Mouse (Mus musculus): Measurements from ENCODE around the gene Itgb4. TPM values are rescaled to one million over a fixed set of nuclear protein-coding genes. Genes with fewer than 3 reads are reported as not detected.

Itgb4 gene
- polyA plus RNA-seq, 1 experiment from 2014 or later = 12.7 TPM

DNA sequence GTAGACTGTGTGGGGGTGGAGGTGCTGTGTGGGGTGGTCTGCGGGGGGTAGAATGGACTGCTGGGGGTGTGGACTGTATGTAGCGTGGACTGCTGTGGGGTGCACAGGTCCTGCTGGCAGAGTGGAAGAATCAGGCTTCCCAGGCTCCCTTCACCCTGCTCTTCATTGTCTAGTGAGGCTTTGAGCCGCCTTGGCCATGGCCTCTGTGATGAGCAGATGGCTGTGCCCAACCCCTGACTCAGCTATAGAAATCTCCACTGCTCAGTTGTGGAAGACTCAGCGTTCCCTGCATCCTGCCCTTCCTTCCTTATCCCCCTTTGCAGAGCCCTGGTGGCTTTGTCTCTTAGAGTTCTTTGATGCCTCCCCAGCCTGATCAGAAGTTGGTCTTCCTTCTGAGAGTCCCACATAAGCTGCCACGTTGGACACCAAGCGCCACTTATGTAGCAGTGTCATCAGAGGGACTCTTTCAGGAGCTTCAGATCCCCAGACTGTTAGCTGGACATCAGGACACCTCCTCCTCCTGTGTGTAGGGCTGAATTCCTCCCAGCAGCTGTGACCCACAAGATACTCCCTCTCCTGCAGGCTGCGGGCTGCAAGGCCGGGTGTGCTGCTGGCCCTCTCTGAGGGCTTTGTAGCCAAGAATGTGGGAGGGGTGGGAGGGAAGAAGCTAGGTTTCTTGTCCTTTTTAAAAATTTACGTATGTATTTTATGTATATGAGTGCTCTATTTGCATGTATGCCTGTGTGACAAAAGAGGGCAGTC lies 11.7 kb upstream of the Itgb4 start:
- ATAC-seq (ENCODE audit: low FRiP score, low TSS enrichment) = no peak
- H3K4me3 ChIP-seq (ENCODE audit: low read depth, low read length) = no peak overlapping the region
- no peak overlapping the region for H3K27ac ChIP-seq (replicated peaks)
- no peak for DNase-seq (ENCODE audit: low spot score)
- TF ChIP-seq CTCF (IDR thresholded peaks at IDR 0.05; ENCODE audit: low read depth) (no peak), EP300 (optimal IDR thresholded peaks at IDR 0.05) (no peak)
- H3K4me2 ChIP-seq (replicated peaks; ENCODE audit: low read depth) = no peak overlapping the region
- H3K9ac ChIP-seq (ENCODE audit: low read length) = no peak overlapping the region
- H3K27me3 ChIP-seq (ENCODE audit: control insufficient read depth, insufficient read depth, low read length) = no peaks in the 10 kb centered on the region
- H3K9me3 ChIP-seq (ENCODE audit: control insufficient read depth, low read length) = no peaks in the 10 kb centered on the region
- H3K36me3 ChIP-seq (ENCODE audit: control insufficient read depth, insufficient read depth, low read length) = peaks cover 31% of the 10 kb centered on the region
- H3K4me1 ChIP-seq (replicated peaks; ENCODE audit: control insufficient read depth, insufficient read depth) = no peaks in the 10 kb centered on the region
- WGBS = 94% methylated on average over 9 of the region's 9 CpGs

DNA sequence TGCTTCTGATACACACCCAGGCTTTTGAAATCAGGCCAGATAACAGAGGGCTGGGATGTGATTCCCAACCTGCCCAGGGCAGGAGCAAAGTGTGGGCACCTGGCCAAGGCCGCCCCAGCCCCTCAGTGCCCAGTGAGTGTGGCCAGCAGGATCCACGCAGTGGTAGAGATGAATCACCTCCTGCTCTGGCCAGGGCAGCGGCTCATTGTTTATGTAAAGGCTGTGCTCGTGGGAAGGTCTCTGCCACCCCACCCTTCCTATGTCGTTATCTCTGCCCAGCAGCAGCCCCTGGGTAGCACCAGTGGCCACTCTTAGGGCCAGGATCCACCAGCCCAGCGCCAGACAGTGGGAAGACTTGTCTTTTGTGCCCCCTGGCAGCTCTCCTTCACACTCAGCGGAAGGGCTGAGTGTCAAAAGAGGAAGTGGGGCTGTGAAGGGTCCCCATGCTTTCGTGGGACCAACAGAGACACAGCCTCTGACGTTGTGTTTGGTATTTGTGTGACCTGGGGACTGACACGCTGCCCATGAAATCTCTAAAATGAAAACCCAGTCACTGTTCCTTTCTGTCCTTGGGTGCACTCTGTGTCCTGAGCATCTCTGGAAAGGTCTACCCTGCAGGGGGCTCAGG lies 9.4 kb upstream of the Itgb4 start:
- Histone ChIP-seq H3K4me2 (replicated peaks; ENCODE audit: low read depth) (no peak overlapping the region), H3K4me1 (replicated peaks; ENCODE audit: control insufficient read depth, insufficient read depth) (0 out of 2 replicates have a peak, but pooled peaks cover 2% of the 10 kb centered on the region), H3K9ac (ENCODE audit: low read length) (no peak overlapping the region), H3K27me3 (ENCODE audit: control insufficient read depth, insufficient read depth, low read length) (no peaks in the 10 kb centered on the region), H3K36me3 (ENCODE audit: control insufficient read depth, insufficient read depth, low read length) (peaks cover 29% of the 10 kb centered on the region), H3K4me3 (ENCODE audit: low read depth, low read length) (no peak overlapping the region), H3K9me3 (ENCODE audit: control insufficient read depth, low read length) (no peaks in the 10 kb centered on the region), H3K27ac (replicated peaks) (peak overlapping the region; percentile 49; the same call in 1 of the 2 replicates)
- no peak for TF ChIP-seq EP300 (optimal IDR thresholded peaks at IDR 0.05)
- TF ChIP-seq CTCF (IDR thresholded peaks at IDR 0.05; ENCODE audit: low read depth) = no peak
- DNase-seq (ENCODE audit: low spot score) (peak; percentile 84), ATAC-seq (ENCODE audit: low FRiP score, low TSS enrichment) (peak; percentile 78)
- 56% methylated on average over 10 of the region's 10 CpGs for WGBS

DNA sequence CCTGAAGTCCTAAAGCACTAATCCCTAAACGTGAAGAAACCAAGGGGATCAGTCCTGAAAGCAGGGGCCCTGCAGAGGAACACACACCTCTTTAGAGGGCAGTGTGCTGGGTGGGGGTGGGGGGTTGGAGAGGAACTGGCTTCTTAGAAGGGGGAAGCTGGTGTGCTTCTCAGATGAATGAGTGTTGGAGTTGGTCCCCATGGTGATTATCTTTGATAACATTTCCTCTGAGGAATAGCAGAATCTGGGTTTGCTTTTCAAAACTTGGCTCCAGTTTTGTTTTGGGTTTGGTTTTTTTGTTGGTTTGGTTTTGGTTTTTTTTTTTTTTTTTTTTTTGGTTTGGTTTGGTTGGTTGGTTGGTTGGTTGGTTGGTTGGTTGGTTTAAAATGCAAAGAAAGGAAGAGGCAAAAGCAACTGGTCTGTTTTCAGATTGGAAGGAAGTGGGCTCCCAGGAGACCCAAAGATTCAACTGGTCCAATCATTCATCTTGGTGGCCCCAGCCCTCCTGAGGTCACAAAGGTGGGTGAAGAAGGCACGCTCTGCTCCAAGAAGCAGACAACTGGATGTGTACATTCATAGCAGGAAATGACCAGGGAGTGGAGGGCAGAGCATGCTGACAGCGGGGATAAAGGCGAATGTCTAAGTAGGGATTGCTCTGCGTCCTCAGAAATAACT lies 5.6 kb upstream of the Itgb4 start:
- no peak overlapping the region for H3K4me3 ChIP-seq (ENCODE audit: low read depth, low read length)
- 0 out of 2 replicates have a peak, but pooled peaks cover 2% of the 10 kb centered on the region for H3K4me1 ChIP-seq (replicated peaks; ENCODE audit: control insufficient read depth, insufficient read depth)
- ATAC-seq (ENCODE audit: low FRiP score, low TSS enrichment) = no peak
- H3K9ac ChIP-seq (ENCODE audit: low read length) = no peak overlapping the region
- DNase-seq (ENCODE audit: low spot score) = no peak
- no peaks in the 10 kb centered on the region for H3K27me3 ChIP-seq (ENCODE audit: control insufficient read depth, insufficient read depth, low read length)
- TF ChIP-seq CTCF (IDR thresholded peaks at IDR 0.05; ENCODE audit: low read depth) (no peak), EP300 (optimal IDR thresholded peaks at IDR 0.05) (no peak)
- H3K4me2 ChIP-seq (replicated peaks; ENCODE audit: low read depth) = no peak overlapping the region
- no peak overlapping the region for H3K27ac ChIP-seq (replicated peaks)
- no peaks in the 10 kb centered on the region for H3K9me3 ChIP-seq (ENCODE audit: control insufficient read depth, low read length)
- 63% methylated on average over 5 of the region's 5 CpGs for WGBS
- H3K36me3 ChIP-seq (ENCODE audit: control insufficient read depth, insufficient read depth, low read length) = peaks cover 7% of the 10 kb centered on the region; the same call in 1 of the 2 replicates

DNA sequence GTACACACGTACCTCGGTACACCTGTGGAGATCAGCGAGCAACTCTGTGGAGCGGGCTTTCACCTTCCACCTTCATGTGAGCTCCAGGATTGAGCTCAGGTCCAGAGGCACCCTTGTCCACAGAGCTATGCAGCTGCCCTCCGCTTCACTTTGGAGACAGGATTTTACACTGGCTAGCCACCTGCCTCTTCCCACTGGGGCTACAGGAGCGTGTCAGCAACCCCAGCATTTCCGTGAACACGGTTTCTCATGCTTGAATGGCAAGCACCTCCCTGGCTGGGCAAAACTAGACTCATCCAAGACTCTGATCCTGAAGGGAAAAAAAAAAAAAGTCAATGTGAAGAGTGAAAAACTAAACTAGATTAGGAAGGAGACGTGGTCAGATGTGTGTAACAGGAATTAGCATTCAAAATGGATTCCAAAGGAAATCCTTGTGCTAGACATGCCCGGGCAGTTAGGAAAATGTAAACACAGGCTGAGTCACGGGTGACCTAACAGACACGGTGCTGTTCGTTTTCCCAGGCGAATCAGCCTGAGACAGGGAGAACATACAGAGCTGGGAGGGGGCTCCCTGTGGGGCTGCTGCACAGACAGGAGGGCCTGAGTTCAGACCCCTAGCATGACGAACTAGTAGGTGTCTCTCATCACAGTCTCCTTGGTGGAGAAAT lies 4.4 kb upstream of the Itgb4 start:
- no peak overlapping the region; the same call in 1 of the 2 replicates for H3K4me2 ChIP-seq (replicated peaks; ENCODE audit: low read depth)
- 30% methylated on average over 15 of the region's 15 CpGs for WGBS
- H3K4me1 ChIP-seq (replicated peaks; ENCODE audit: control insufficient read depth, insufficient read depth) = 0 out of 2 replicates have a peak, but pooled peaks cover 5% of the 10 kb centered on the region
- H3K9me3 ChIP-seq (ENCODE audit: control insufficient read depth, low read length) = no peaks in the 10 kb centered on the region
- DNase-seq (ENCODE audit: low spot score) (peak; percentile 72), ATAC-seq (ENCODE audit: low FRiP score, low TSS enrichment) (peak; percentile 64)
- H3K27me3 ChIP-seq (ENCODE audit: control insufficient read depth, insufficient read depth, low read length) = no peaks in the 10 kb centered on the region
- TF ChIP-seq CTCF (IDR thresholded peaks at IDR 0.05; ENCODE audit: low read depth) (no peak), EP300 (optimal IDR thresholded peaks at IDR 0.05) (no peak)
- H3K4me3 ChIP-seq (ENCODE audit: low read depth, low read length) = no peak overlapping the region
- H3K36me3 ChIP-seq (ENCODE audit: control insufficient read depth, insufficient read depth, low read length) = no peaks in the 10 kb centered on the region
- peak overlapping the region; percentile 87 for H3K27ac ChIP-seq (replicated peaks)
- 0 out of 2 replicates have a peak overlapping the region, but pooled peaks have one; percentile 18 for H3K9ac ChIP-seq (ENCODE audit: low read length)

DNA sequence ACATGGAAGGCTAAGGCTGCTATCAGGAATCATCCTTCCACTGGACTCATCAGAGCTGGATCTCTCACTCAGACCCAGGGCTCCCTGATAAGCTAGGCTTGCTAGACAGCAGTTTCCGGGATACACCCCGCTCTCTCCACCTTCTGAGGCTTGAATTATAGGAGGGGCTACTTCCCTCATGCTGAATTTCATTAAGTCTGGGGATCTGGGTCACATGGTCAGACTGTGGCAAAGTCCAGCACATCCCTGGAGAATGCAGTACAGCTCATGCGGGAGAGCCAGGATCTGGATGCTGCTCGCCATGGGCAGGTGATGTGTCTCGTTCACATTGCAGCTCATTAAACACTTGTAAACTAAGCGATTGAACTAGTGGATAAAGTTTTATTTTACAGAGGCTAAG lies 3.5 kb upstream of the Itgb4 start:
- ATAC-seq (ENCODE audit: low FRiP score, low TSS enrichment) = peak; percentile 62
- TF ChIP-seq EP300 (optimal IDR thresholded peaks at IDR 0.05) (no peak), CTCF (IDR thresholded peaks at IDR 0.05; ENCODE audit: low read depth) (no peak)
- Histone ChIP-seq H3K4me2 (replicated peaks; ENCODE audit: low read depth) (no peak overlapping the region), H3K4me3 (ENCODE audit: low read depth, low read length) (no peak overlapping the region), H3K27me3 (ENCODE audit: control insufficient read depth, insufficient read depth, low read length) (no peaks in the 10 kb centered on the region), H3K4me1 (replicated peaks; ENCODE audit: control insufficient read depth, insufficient read depth) (0 out of 2 replicates have a peak, but pooled peaks cover 5% of the 10 kb centered on the region), H3K36me3 (ENCODE audit: control insufficient read depth, insufficient read depth, low read length) (no peaks in the 10 kb centered on the region), H3K27ac (replicated peaks) (no peak overlapping the region; the same call in 1 of the 2 replicates), H3K9ac (ENCODE audit: low read length) (no peak overlapping the region), H3K9me3 (ENCODE audit: control insufficient read depth, low read length) (no peaks in the 10 kb centered on the region)
- peak; percentile 57 for DNase-seq (ENCODE audit: low spot score)
- 58% methylated on average over 6 of the region's 6 CpGs for whole genome bisulfite sequencing
